Mouse (Mus musculus): ENCODE measurements around the gene Slc2a9. TPM values are rescaled to one million over a fixed set of nuclear protein-coding genes. Genes with fewer than 3 reads are reported as not detected.

The Slc2a9 gene
- polyA plus RNA-seq, 1 experiment from 2014 or later, result 0.80 TPM

DNA sequence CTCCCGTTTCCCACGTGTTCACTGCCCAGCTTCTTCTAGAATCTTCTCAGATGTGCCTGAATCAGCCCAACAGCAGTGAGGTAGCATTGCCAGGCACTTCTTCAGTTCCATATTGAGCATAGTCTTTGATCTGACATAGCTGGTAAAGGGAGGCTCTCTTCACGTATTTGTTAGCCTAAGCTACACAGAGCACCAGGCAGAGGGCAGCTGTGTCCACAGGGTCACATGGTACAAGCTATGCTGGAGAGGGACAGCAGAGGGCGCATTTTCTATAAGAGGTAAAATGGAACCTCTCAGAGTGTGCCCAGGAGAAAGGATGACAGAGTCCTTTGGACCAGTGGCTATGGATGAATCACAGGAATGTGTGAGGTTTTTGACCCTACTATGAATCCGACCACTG lies 194.1 kb downstream of the Slc2a9 start:
- 38% methylated on average over 5 of the region's 5 CpGs for WGBS (ENCODE audit: insufficient replicate concordance)
- ATAC-seq (ENCODE audit: low read depth) (peak; percentile 57), DNase-seq (peak; percentile 39)
- Histone ChIP-seq H3K27me3 (no peaks in the 10 kb centered on the region), H3K9ac (no peak overlapping the region), H3K4me1 (replicated peaks) (no peaks in the 10 kb centered on the region), H3K36me3 (no peaks in the 10 kb centered on the region), H3K4me2 (no peak overlapping the region), H3K4me3 (replicated peaks) (no peak overlapping the region), H3K9me3 (replicated peaks) (no peaks in the 10 kb centered on the region), H3K27ac (no peak overlapping the region)

DNA sequence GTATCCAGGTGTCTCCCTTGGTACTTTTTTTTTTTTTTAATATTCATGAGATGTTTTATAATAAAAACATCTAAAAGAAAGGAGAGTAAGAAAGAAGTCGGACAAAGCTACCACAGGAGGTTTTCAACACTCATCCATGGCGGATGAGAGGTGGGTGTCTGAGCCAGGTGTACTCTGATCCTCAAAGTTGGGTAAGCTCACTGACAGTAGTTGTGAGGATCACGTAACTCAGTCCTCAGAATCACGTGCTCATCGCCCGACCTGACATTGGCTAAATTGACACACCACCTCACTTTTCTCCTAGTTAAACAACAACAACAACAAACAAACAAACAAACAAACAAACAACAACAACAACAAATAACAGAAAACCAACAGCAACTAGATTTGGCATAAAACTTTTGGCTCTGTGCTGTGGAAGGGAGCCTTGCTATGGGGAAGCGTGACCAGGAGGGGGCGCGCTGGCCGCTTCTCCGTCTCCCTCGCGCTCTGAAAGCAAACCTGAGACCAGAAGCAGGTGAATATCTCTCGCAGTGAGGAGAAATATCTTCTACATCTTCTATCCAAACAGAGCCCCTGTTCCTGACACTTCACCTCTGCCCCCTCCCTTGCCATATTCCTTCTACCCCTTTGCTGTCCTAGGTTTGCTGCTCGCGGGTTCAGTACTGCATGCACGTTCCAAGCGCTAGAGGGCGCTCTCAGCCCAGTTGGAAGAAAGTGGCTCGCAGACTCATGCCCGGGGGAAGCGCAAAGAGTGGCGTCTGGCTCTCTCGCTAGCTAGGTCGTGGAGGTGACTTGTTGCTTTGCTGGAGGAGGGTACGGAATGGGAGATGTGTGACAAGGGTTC lies 195.5 kb downstream of the Slc2a9 start:
- WGBS (ENCODE audit: insufficient replicate concordance), result 10% methylated on average over 26 of the region's 26 CpGs
- H3K9me3 ChIP-seq (replicated peaks), result no peaks in the 10 kb centered on the region
- H3K27me3 ChIP-seq, result no peaks in the 10 kb centered on the region
- H3K9ac ChIP-seq, result no peak overlapping the region
- H3K4me1 ChIP-seq (replicated peaks), result no peaks in the 10 kb centered on the region
- H3K27ac ChIP-seq, result no peak overlapping the region
- DNase-seq (peak; percentile 70), ATAC-seq (ENCODE audit: low read depth) (peak; percentile 66; the same call in 1 of the 2 replicates)
- H3K4me2 ChIP-seq, result peak overlapping the region; percentile 62
- no peaks in the 10 kb centered on the region for H3K36me3 ChIP-seq
- H3K4me3 ChIP-seq (replicated peaks), result peak overlapping the region; percentile 34

DNA sequence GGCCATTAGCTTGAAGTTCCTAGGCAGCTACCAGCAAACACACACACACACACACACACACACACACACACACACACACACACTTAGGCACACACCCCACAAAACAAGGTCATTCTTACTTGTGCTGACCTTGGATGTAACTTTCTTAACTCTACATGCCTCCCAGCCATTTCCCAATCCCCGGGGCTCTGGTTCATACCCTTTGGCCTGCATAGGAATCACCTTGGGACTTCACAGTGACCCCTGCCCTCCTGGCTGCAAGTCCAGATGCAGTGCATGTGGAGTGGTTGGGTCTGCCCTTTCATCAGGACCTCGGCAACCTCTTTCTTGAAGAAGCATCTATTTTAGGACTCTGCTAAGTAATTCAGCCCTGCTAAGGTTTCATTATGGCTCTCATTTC lies 197.7 kb downstream of the Slc2a9 start:
- no peak for ATAC-seq (ENCODE audit: low read depth)
- Histone ChIP-seq H3K27ac (no peak overlapping the region), H3K4me3 (replicated peaks) (no peak overlapping the region), H3K9me3 (replicated peaks) (no peaks in the 10 kb centered on the region), H3K4me2 (no peak overlapping the region), H3K9ac (no peak overlapping the region), H3K4me1 (replicated peaks) (no peaks in the 10 kb centered on the region), H3K27me3 (no peaks in the 10 kb centered on the region), H3K36me3 (no peaks in the 10 kb centered on the region)
- WGBS (ENCODE audit: insufficient replicate concordance), result 56% methylated on average over 2 of the region's 2 CpGs
- DNase-seq, result no peak

DNA sequence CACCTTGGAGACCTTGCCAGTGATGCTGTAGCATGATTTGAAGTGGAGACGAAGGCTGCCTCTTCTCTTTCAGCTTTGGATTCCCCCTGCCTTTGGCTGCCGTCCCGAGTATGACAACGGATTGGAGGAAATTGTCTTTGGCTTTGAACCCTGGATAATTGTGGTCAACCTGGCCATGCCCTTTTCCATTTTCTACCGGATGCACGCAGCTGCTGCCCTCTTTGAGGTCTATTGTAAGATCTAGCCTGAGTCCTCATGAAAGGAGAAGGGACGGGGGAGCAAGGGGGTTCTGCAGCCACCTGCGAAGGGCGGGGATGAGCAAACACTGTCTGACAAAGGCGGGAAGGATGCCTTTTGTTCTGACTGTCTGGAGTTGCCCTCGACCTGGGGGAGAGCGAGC lies 200.3 kb downstream of the Slc2a9 start:
- WGBS (ENCODE audit: insufficient replicate concordance), result 42% methylated on average over 12 of the region's 12 CpGs
- Histone ChIP-seq H3K9me3 (replicated peaks) (no peaks in the 10 kb centered on the region), H3K27me3 (no peaks in the 10 kb centered on the region), H3K9ac (no peak overlapping the region), H3K36me3 (no peaks in the 10 kb centered on the region), H3K4me2 (no peak overlapping the region), H3K4me1 (replicated peaks) (no peaks in the 10 kb centered on the region), H3K4me3 (replicated peaks) (no peak overlapping the region), H3K27ac (no peak overlapping the region)
- no peak for DNase-seq
- ATAC-seq (ENCODE audit: low read depth), result no peak

DNA sequence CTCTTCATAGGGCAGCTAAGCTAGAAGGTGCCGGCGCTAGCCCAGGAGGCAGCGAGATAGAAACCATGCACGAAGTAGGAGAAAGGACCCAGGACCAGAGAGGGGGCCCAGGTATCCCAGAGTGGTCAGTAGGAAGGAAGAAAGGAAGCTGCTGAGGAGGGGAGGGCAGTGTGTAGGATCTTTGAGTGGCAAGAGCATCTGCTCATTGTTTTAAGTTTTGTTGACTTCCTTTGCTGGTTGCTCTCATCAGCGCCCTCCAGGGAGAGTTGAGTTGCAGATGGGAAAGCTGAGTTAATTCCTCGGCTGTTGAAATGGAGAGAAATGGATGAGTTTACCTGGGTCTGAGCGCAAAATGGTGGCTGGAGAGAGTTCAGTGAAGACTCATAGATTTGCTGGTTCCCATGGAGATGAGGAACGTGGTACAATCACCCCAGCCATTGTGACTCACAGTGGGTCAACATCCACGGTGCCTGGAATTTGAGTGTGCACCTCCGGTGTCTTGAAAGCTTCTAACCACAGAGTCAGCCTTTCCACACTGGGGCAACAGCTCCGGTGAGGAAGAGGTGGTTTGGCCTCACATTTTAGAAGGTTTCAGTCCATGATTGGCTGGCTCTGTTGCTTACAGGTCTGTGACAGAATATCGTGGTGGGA lies 201.1 kb downstream of the Slc2a9 start:
- Histone ChIP-seq H3K27me3 (no peaks in the 10 kb centered on the region), H3K4me2 (no peak overlapping the region), H3K27ac (no peak overlapping the region), H3K9ac (no peak overlapping the region), H3K9me3 (replicated peaks) (no peaks in the 10 kb centered on the region), H3K4me1 (replicated peaks) (no peaks in the 10 kb centered on the region), H3K4me3 (replicated peaks) (no peak overlapping the region), H3K36me3 (no peaks in the 10 kb centered on the region)
- DNase-seq (no peak), ATAC-seq (ENCODE audit: low read depth) (no peak)
- 67% methylated on average over 12 of the region's 12 CpGs for WGBS (ENCODE audit: insufficient replicate concordance)

Other genes with a start within 250 kb of the Slc2a9 start
- 51.3 and 54.2 TPM in 2 replicates for gene Tmem128, start 243.0 kb downstream of the Slc2a9 start, polyA plus RNA-seq (2015; fragmentation: Nextera tagmentation; extraction: Ambion mirVana)
- gene Otop1, start 227.2 kb downstream of the Slc2a9 start, polyA plus RNA-seq (2015; fragmentation: Nextera tagmentation; extraction: Ambion mirVana), result 0.05 TPM in 1 of 2 replicates, not detected in the other
- not detected in 2 replicates for gene Drd5, start 183.8 kb downstream of the Slc2a9 start, polyA plus RNA-seq (2015; fragmentation: Nextera tagmentation; extraction: Ambion mirVana)
- 89.7 and 98.1 TPM in 2 replicates for gene Wdr1, start 60.1 kb upstream of the Slc2a9 start, polyA plus RNA-seq (2015; fragmentation: Nextera tagmentation; extraction: Ambion mirVana)
- gene Zfp518b, start 181.7 kb upstream of the Slc2a9 start, polyA plus RNA-seq (2015; fragmentation: Nextera tagmentation; extraction: Ambion mirVana), result 2.0 and 2.8 TPM in 2 replicates